Mouse (Mus musculus) spleen, adult 12 weeks (tissue): ENCODE results near the gene Clybl.

Source experiments
- DNase-seq: peaks from one replicate; pipeline ENCODE4 v3.0.0; 2022; ENCODE audit warnings: low spot score

The Clybl gene

GRCm38 (mm10) chr14:122249123-122249522 lies 67.6 kb downstream of the Clybl start:
- DNase-seq = no peak

- no peak for DNase-seq
These were observed 69.8 kb downstream of the Clybl start for GRCm38 (mm10) chr14:122251346-122251745.

GRCm38 (mm10) chr14:122255562-122256260 lies 74.2 kb downstream of the Clybl start:
- DNase-seq = no peak

GRCm38 (mm10) chr14:122256261-122256634 lies 74.7 kb downstream of the Clybl start:
- DNase-seq = no peak

- DNase-seq = no peak
These were observed 76.8 kb downstream of the Clybl start for GRCm38 (mm10) chr14:122258297-122258696.

- DNase-seq = no peak
These were observed 79.7 kb downstream of the Clybl start for GRCm38 (mm10) chr14:122261250-122261649.

GRCm38 (mm10) chr14:122262851-122263659 lies 81.6 kb downstream of the Clybl start:
- DNase-seq = no peak

GRCm38 (mm10) chr14:122265214-122265613 lies 83.7 kb downstream of the Clybl start:
- no peak for DNase-seq

GRCm38 (mm10) chr14:122267590-122267989 lies 86.1 kb downstream of the Clybl start:
- DNase-seq = no peak

GRCm38 (mm10) chr14:122271104-122271746 lies 89.7 kb downstream of the Clybl start:
- DNase-seq = no peak

GRCm38 (mm10) chr14:122277142-122277541 lies 95.6 kb downstream of the Clybl start:
- DNase-seq = no peak

GRCm38 (mm10) chr14:122279462-122280308 lies 98.2 kb downstream of the Clybl start:
- no peak for DNase-seq

GRCm38 (mm10) chr14:122280309-122281071 lies 99.0 kb downstream of the Clybl start:
- DNase-seq = no peak

- DNase-seq = no peak
These were observed 99.6 kb downstream of the Clybl start for GRCm38 (mm10) chr14:122281072-122281634.

- DNase-seq = no peak
These were observed 102.5 kb downstream of the Clybl start for GRCm38 (mm10) chr14:122283959-122284358.

GRCm38 (mm10) chr14:122296399-122296798 lies 114.9 kb downstream of the Clybl start:
- DNase-seq = no peak

- DNase-seq = no peak
These were observed 115.4 kb downstream of the Clybl start for GRCm38 (mm10) chr14:122296864-122297263.

GRCm38 (mm10) chr14:122297386-122298109 lies 116.0 kb downstream of the Clybl start:
- DNase-seq = no peak

- DNase-seq = no peak
These were observed 118.8 kb downstream of the Clybl start for GRCm38 (mm10) chr14:122300261-122300660.

- no peak for DNase-seq
These were observed 122.3 kb downstream of the Clybl start for GRCm38 (mm10) chr14:122303821-122304220.
